Mouse (Mus musculus): ENCODE measurements around the gene Sik1. TPM values are rescaled to one million over a fixed set of nuclear protein-coding genes. Genes with fewer than 3 reads are reported as not detected.

Gene Sik1
- polyA plus RNA-seq, 1 experiment from 2014 or later = 21.8 TPM

- Histone ChIP-seq H3K9me3 (no peaks in the 10 kb centered on the region), H3K4me1 (peaks cover 26% of the 10 kb centered on the region), H3K36me3 (peaks cover 40% of the 10 kb centered on the region), H3K4me3 (replicated peaks) (no peak overlapping the region), H3K27ac (0 out of 2 replicates have a peak overlapping the region, but pooled peaks have one; percentile 42), H3K9ac (no peak overlapping the region), H3K4me2 (peak overlapping the region; percentile 54; the same call in 1 of the 2 replicates), H3K27me3 (replicated peaks) (no peaks in the 10 kb centered on the region)
- no peak for ATAC-seq (ENCODE audit: insufficient read depth, low FRiP score, low read depth)
- WGBS = 71% methylated on average over 6 of the region's 6 CpGs
Observed at GRCm38 (mm10) chr17:31851816-31852476, 3.7 kb downstream of the Sik1 start.

- Histone ChIP-seq H3K36me3 (peaks cover 50% of the 10 kb centered on the region), H3K9me3 (no peaks in the 10 kb centered on the region), H3K4me1 (peaks cover 16% of the 10 kb centered on the region), H3K27ac (no peak overlapping the region), H3K27me3 (replicated peaks) (no peaks in the 10 kb centered on the region), H3K9ac (no peak overlapping the region), H3K4me3 (replicated peaks) (no peak overlapping the region), H3K4me2 (no peak overlapping the region)
- WGBS = 89% methylated on average over 17 of the region's 17 CpGs
- ATAC-seq (ENCODE audit: insufficient read depth, low FRiP score, low read depth) = no peak
Observed at GRCm38 (mm10) chr17:31850457-31850980, 5.1 kb downstream of the Sik1 start.

- Histone ChIP-seq H3K9me3 (no peaks in the 10 kb centered on the region), H3K27me3 (replicated peaks) (no peaks in the 10 kb centered on the region), H3K36me3 (peaks cover 56% of the 10 kb centered on the region), H3K4me2 (no peak overlapping the region), H3K9ac (no peak overlapping the region), H3K27ac (no peak overlapping the region), H3K4me3 (replicated peaks) (no peak overlapping the region), H3K4me1 (peaks cover 24% of the 10 kb centered on the region)
- ATAC-seq (ENCODE audit: insufficient read depth, low FRiP score, low read depth) = no peak
- 93% methylated on average over 13 of the region's 13 CpGs for WGBS
Observed at GRCm38 (mm10) chr17:31846970-31847369, 8.6 kb downstream of the Sik1 start.

- Histone ChIP-seq H3K9me3 (no peaks in the 10 kb centered on the region), H3K27ac (no peak overlapping the region), H3K9ac (no peak overlapping the region), H3K4me2 (no peak overlapping the region), H3K4me3 (replicated peaks) (no peak overlapping the region), H3K27me3 (replicated peaks) (no peaks in the 10 kb centered on the region), H3K4me1 (peaks cover 26% of the 10 kb centered on the region; the same call in 1 of the 2 replicates), H3K36me3 (peaks cover 56% of the 10 kb centered on the region)
- no peak for ATAC-seq (ENCODE audit: insufficient read depth, low FRiP score, low read depth)
- 84% methylated on average over 9 of the region's 9 CpGs for WGBS
Observed at GRCm38 (mm10) chr17:31846352-31846751, 9.3 kb downstream of the Sik1 start.

- peaks cover 34% of the 10 kb centered on the region for H3K36me3 ChIP-seq
Observed at GRCm38 (mm10) chr17:31843891-31844290, 11.7 kb downstream of the Sik1 start.

GRCm38 (mm10) chr17:31842930-31843822, 12.4 kb downstream of the Sik1 start:
- WGBS = 85% methylated on average over 12 of the region's 12 CpGs
- peak overlapping the region; percentile 81 for H3K27ac ChIP-seq
- no peaks in the 10 kb centered on the region for H3K9me3 ChIP-seq
- peaks cover 26% of the 10 kb centered on the region; the same call in 1 of the 2 replicates for H3K4me1 ChIP-seq
- no peak overlapping the region for H3K4me3 ChIP-seq (replicated peaks)
- H3K36me3 ChIP-seq = peaks cover 28% of the 10 kb centered on the region
- no peak overlapping the region for H3K9ac ChIP-seq
- H3K4me2 ChIP-seq = no peak overlapping the region
- ATAC-seq (ENCODE audit: insufficient read depth, low FRiP score, low read depth) = no peak
- no peaks in the 10 kb centered on the region for H3K27me3 ChIP-seq (replicated peaks)

More at GRCm38 (mm10) chr17:31843891-31844290, 11.7 kb downstream of the Sik1 start:
- H3K4me3 ChIP-seq (replicated peaks) = no peak overlapping the region
- peak overlapping the region; percentile 81; the same call in 1 of the 2 replicates for H3K27ac ChIP-seq
- H3K9me3 ChIP-seq = no peaks in the 10 kb centered on the region
- H3K9ac ChIP-seq = no peak overlapping the region
- 54% methylated on average over 1 of the region's 1 CpGs for WGBS
- ATAC-seq (ENCODE audit: insufficient read depth, low FRiP score, low read depth) = no peak
- H3K27me3 ChIP-seq (replicated peaks) = no peaks in the 10 kb centered on the region
- no peak overlapping the region for H3K4me2 ChIP-seq
- peaks cover 26% of the 10 kb centered on the region; the same call in 1 of the 2 replicates for H3K4me1 ChIP-seq

GRCm38 (mm10) chr17:31841842-31842611, 13.6 kb downstream of the Sik1 start:
- WGBS = 49% methylated on average over 18 of the region's 18 CpGs
- Histone ChIP-seq H3K9me3 (no peaks in the 10 kb centered on the region), H3K4me2 (no peak overlapping the region), H3K27me3 (replicated peaks) (no peaks in the 10 kb centered on the region), H3K9ac (no peak overlapping the region), H3K36me3 (peaks cover 16% of the 10 kb centered on the region), H3K4me3 (replicated peaks) (no peak overlapping the region), H3K27ac (peak overlapping the region; percentile 81), H3K4me1 (peaks cover 29% of the 10 kb centered on the region; the same call in 1 of the 2 replicates)
- peak; percentile 47; the same call in 1 of the 2 replicates for ATAC-seq (ENCODE audit: insufficient read depth, low FRiP score, low read depth)

- no peak for ATAC-seq (ENCODE audit: insufficient read depth, low FRiP score, low read depth)
- no peak overlapping the region for H3K9ac ChIP-seq
- H3K27ac ChIP-seq = peak overlapping the region; percentile 81
Observed at GRCm38 (mm10) chr17:31841453-31841841, 14.2 kb downstream of the Sik1 start.

GRCm38 (mm10) chr17:31840423-31841003, 15.1 kb downstream of the Sik1 start:
- H3K9me3 ChIP-seq = no peaks in the 10 kb centered on the region
- WGBS = 68% methylated on average over 6 of the region's 6 CpGs
- peaks cover 29% of the 10 kb centered on the region; the same call in 1 of the 2 replicates for H3K4me1 ChIP-seq
- 0 out of 2 replicates have a peak, but pooled peaks cover 6% of the 10 kb centered on the region for H3K36me3 ChIP-seq
- H3K4me3 ChIP-seq (replicated peaks) = no peak overlapping the region
- ATAC-seq (ENCODE audit: insufficient read depth, low FRiP score, low read depth) = no peak
- H3K27ac ChIP-seq = no peak overlapping the region; the same call in 1 of the 2 replicates
- H3K4me2 ChIP-seq = no peak overlapping the region
- no peak overlapping the region for H3K9ac ChIP-seq
- H3K27me3 ChIP-seq (replicated peaks) = no peaks in the 10 kb centered on the region

More at GRCm38 (mm10) chr17:31841453-31841841, 14.2 kb downstream of the Sik1 start:
- no peaks in the 10 kb centered on the region for H3K27me3 ChIP-seq (replicated peaks)
- H3K4me3 ChIP-seq (replicated peaks) = no peak overlapping the region
- 76% methylated on average over 3 of the region's 3 CpGs for WGBS
- H3K36me3 ChIP-seq = peaks cover 11% of the 10 kb centered on the region
- peaks cover 29% of the 10 kb centered on the region; the same call in 1 of the 2 replicates for H3K4me1 ChIP-seq
- no peak overlapping the region for H3K4me2 ChIP-seq
- H3K9me3 ChIP-seq = no peaks in the 10 kb centered on the region

GRCm38 (mm10) chr17:31836772-31837171, 18.8 kb downstream of the Sik1 start:
- ATAC-seq (ENCODE audit: insufficient read depth, low FRiP score, low read depth) = no peak
- Histone ChIP-seq H3K4me1 (peaks cover 33% of the 10 kb centered on the region), H3K27ac (peak overlapping the region; percentile 90; the same call in 1 of the 2 replicates), H3K9me3 (no peaks in the 10 kb centered on the region), H3K36me3 (no peaks in the 10 kb centered on the region), H3K4me2 (no peak overlapping the region), H3K4me3 (replicated peaks) (no peak overlapping the region), H3K27me3 (replicated peaks) (no peaks in the 10 kb centered on the region), H3K9ac (no peak overlapping the region)
- 52% methylated on average over 7 of the region's 7 CpGs for WGBS

GRCm38 (mm10) chr17:31836264-31836607, 19.4 kb downstream of the Sik1 start:
- Histone ChIP-seq H3K4me1 (peaks cover 31% of the 10 kb centered on the region), H3K4me2 (no peak overlapping the region), H3K4me3 (replicated peaks) (no peak overlapping the region), H3K27ac (peak overlapping the region; percentile 90; the same call in 1 of the 2 replicates), H3K27me3 (replicated peaks) (no peaks in the 10 kb centered on the region), H3K9me3 (no peaks in the 10 kb centered on the region), H3K36me3 (no peaks in the 10 kb centered on the region), H3K9ac (no peak overlapping the region)
- ATAC-seq (ENCODE audit: insufficient read depth, low FRiP score, low read depth) = no peak
- WGBS = 73% methylated on average over 2 of the region's 2 CpGs
